ENCODE assay signal across 15 mouse cellular contexts in genomic region chr5:149612165-149612518, GRCm38 (mm10). TPM values are rescaled to one million over a fixed set of nuclear protein-coding genes. Genes with fewer than 3 reads are reported as not detected.
DNase-seq lines count a peak whose midpoint lies in the region; ATAC-seq lines count a peak whose summit lies in the region.
"Had no signal": no experiment of that assay in that cellular context is flagged by ENCODE, and none has a peak within 500 bp of the region (broad histone marks: within the 10 kb centered on the region; RNA-seq: fewer than 3 reads in every experiment).

No protein-coding gene starts in this region.

- no peak overlapping the region for H3K9ac ChIP-seq in hindbrain, embryonic 14.5 days
- no peak overlapping the region for H3K9ac ChIP-seq in midbrain, embryonic 15.5 days
- H3K9ac ChIP-seq in midbrain, embryonic 14.5 days (replicated peaks; ENCODE audit: low read length) = no peak overlapping the region
- H3K9ac ChIP-seq in embryonic facial prominence, embryonic 12.5 days = no peak overlapping the region
- H3K9ac ChIP-seq in hindbrain, embryonic 15.5 days = no peak overlapping the region
- H3K9ac ChIP-seq: liver, embryonic 13.5 days; midbrain, embryonic 12.5 days had no signal

- H3K4me3 ChIP-seq in hindbrain, embryonic 10.5 days = no peak overlapping the region
- no peak overlapping the region for H3K4me3 ChIP-seq in hindbrain, embryonic 14.5 days (replicated peaks; ENCODE audit: low read length)
- no peak overlapping the region for H3K4me3 ChIP-seq in midbrain, embryonic 15.5 days
- no peak overlapping the region for H3K4me3 ChIP-seq in midbrain, embryonic 14.5 days (replicated peaks; ENCODE audit: low read depth, low read length)
- H3K4me3 ChIP-seq in embryonic facial prominence, embryonic 12.5 days = no peak overlapping the region
- no peak overlapping the region for H3K4me3 ChIP-seq in hindbrain, embryonic 15.5 days
- H3K4me3 ChIP-seq: liver, embryonic 13.5 days; midbrain, embryonic 12.5 days had no signal

- 84% methylated on average over 3 of the region's 3 CpGs for WGBS in hindbrain, embryonic 10.5 days
- WGBS in hindbrain, embryonic 14.5 days = 87% methylated on average over 3 of the region's 3 CpGs
- 81% methylated on average over 3 of the region's 3 CpGs for WGBS in midbrain, embryonic 15.5 days
- 92% methylated on average over 3 of the region's 3 CpGs for WGBS in midbrain, embryonic 14.5 days
- WGBS in embryonic facial prominence, embryonic 12.5 days = 77% methylated on average over 3 of the region's 3 CpGs
- WGBS in hindbrain, embryonic 15.5 days = 85% methylated on average over 3 of the region's 3 CpGs

- H3K27me3 ChIP-seq in hindbrain, embryonic 10.5 days (ENCODE audit: insufficient read depth, poor library complexity, severe bottlenecking) = no peaks in the 10 kb centered on the region
- H3K27me3 ChIP-seq in hindbrain, embryonic 14.5 days (ENCODE audit: control insufficient read depth, insufficient read depth, low read length) = no peaks in the 10 kb centered on the region
- no peaks in the 10 kb centered on the region for H3K27me3 ChIP-seq in midbrain, embryonic 15.5 days (replicated peaks)
- no peaks in the 10 kb centered on the region for H3K27me3 ChIP-seq in midbrain, embryonic 14.5 days (ENCODE audit: control insufficient read depth, insufficient read depth, low read length)
- H3K27me3 ChIP-seq in embryonic facial prominence, embryonic 12.5 days = no peaks in the 10 kb centered on the region
- H3K27me3 ChIP-seq in hindbrain, embryonic 15.5 days = no peaks in the 10 kb centered on the region
- H3K27me3 ChIP-seq: CH12.LX; liver, embryonic 13.5 days; midbrain, embryonic 12.5 days had no signal

- H3K36me3 ChIP-seq in hindbrain, embryonic 10.5 days = peaks cover 39% of the 10 kb centered on the region
- peaks cover 34% of the 10 kb centered on the region for H3K36me3 ChIP-seq in hindbrain, embryonic 14.5 days (replicated peaks; ENCODE audit: control insufficient read depth, insufficient read depth)
- H3K36me3 ChIP-seq in midbrain, embryonic 15.5 days (replicated peaks) = peaks cover 10% of the 10 kb centered on the region; the same call in 1 of the 2 replicates
- peaks cover 25% of the 10 kb centered on the region for H3K36me3 ChIP-seq in midbrain, embryonic 14.5 days (ENCODE audit: control insufficient read depth, insufficient read depth, low read length)
- peaks cover 23% of the 10 kb centered on the region for H3K36me3 ChIP-seq in embryonic facial prominence, embryonic 12.5 days
- peaks cover 20% of the 10 kb centered on the region for H3K36me3 ChIP-seq in hindbrain, embryonic 15.5 days

- ATAC-seq in hindbrain, embryonic 14.5 days (ENCODE audit: low FRiP score) = no peak
- no peak; the same call in 1 of the 2 replicates for ATAC-seq in midbrain, embryonic 15.5 days (replicated peaks)
- no peak for ATAC-seq in midbrain, embryonic 14.5 days (ENCODE audit: low FRiP score, low TSS enrichment)
- no peak for ATAC-seq in embryonic facial prominence, embryonic 12.5 days (ENCODE audit: insufficient number of reproducible peaks, insufficient read depth, low FRiP score, low TSS enrichment)
- ATAC-seq in hindbrain, embryonic 15.5 days (ENCODE audit: low FRiP score, low read depth) = 0 out of 2 replicates have a peak, but pooled peaks have one; percentile 40
- ATAC-seq: activated CD4-positive, CD25-positive, alpha-beta regulatory T cell, adult 4 months; lung, postnatal 0 days had no signal

- H3K9me3 ChIP-seq in hindbrain, embryonic 10.5 days = no peaks in the 10 kb centered on the region
- H3K9me3 ChIP-seq in hindbrain, embryonic 14.5 days (ENCODE audit: control insufficient read depth, low read length) = no peaks in the 10 kb centered on the region
- H3K9me3 ChIP-seq in midbrain, embryonic 15.5 days = no peaks in the 10 kb centered on the region
- no peaks in the 10 kb centered on the region for H3K9me3 ChIP-seq in midbrain, embryonic 14.5 days (ENCODE audit: control insufficient read depth, low read length)
- H3K9me3 ChIP-seq in embryonic facial prominence, embryonic 12.5 days = no peaks in the 10 kb centered on the region
- no peaks in the 10 kb centered on the region for H3K9me3 ChIP-seq in hindbrain, embryonic 15.5 days
- H3K9me3 ChIP-seq: liver, embryonic 13.5 days; midbrain, embryonic 12.5 days had no signal

- peak overlapping the region; percentile 23 for H3K27ac ChIP-seq in hindbrain, embryonic 10.5 days
- H3K27ac ChIP-seq in hindbrain, embryonic 14.5 days = no peak overlapping the region
- H3K27ac ChIP-seq in midbrain, embryonic 15.5 days = peak overlapping the region; percentile 65; the same call in 1 of the 2 replicates
- no peak overlapping the region; the same call in 1 of the 2 replicates for H3K27ac ChIP-seq in midbrain, embryonic 14.5 days (replicated peaks; ENCODE audit: low read depth, low read length)
- H3K27ac ChIP-seq in embryonic facial prominence, embryonic 12.5 days = peak overlapping the region; percentile 67; the same call in 1 of the 2 replicates
- H3K27ac ChIP-seq in hindbrain, embryonic 15.5 days (replicated peaks) = no peak overlapping the region; the same call in 1 of the 2 replicates
- H3K27ac ChIP-seq: liver, embryonic 13.5 days; midbrain, embryonic 12.5 days had no signal

- no peak overlapping the region for H3K4me2 ChIP-seq in hindbrain, embryonic 14.5 days (replicated peaks)
- no peak overlapping the region for H3K4me2 ChIP-seq in midbrain, embryonic 15.5 days
- H3K4me2 ChIP-seq in midbrain, embryonic 14.5 days (ENCODE audit: low read length) = no peak overlapping the region
- H3K4me2 ChIP-seq in embryonic facial prominence, embryonic 12.5 days (replicated peaks) = no peak overlapping the region
- H3K4me2 ChIP-seq in hindbrain, embryonic 15.5 days = no peak overlapping the region
- H3K4me2 ChIP-seq: liver, embryonic 13.5 days; midbrain, embryonic 12.5 days had no signal

- no peak for DNase-seq in hindbrain, embryonic 10.5 days (ENCODE audit: low spot score)
- DNase-seq in hindbrain, embryonic 14.5 days (ENCODE audit: low spot score) = no peak
- DNase-seq in midbrain, embryonic 14.5 days = no peak
- DNase-seq in ovary, adult 18-20 months (ENCODE audit: low spot score) = no peak
- DNase-seq in spleen, adult 12 weeks (ENCODE audit: low spot score) = no peak
- DNase-seq: cerebellum, adult 9-11 months; liver, embryonic 13.5 days; right cerebral cortex, postnatal 4 days had no signal

- H3K4me1 ChIP-seq in hindbrain, embryonic 10.5 days (replicated peaks) = peaks cover 20% of the 10 kb centered on the region
- 0 out of 2 replicates have a peak, but pooled peaks cover 8% of the 10 kb centered on the region for H3K4me1 ChIP-seq in hindbrain, embryonic 14.5 days (replicated peaks; ENCODE audit: control insufficient read depth, insufficient read depth, low read length)
- H3K4me1 ChIP-seq in midbrain, embryonic 15.5 days = peaks cover 14% of the 10 kb centered on the region
- no peaks in the 10 kb centered on the region for H3K4me1 ChIP-seq in midbrain, embryonic 14.5 days (ENCODE audit: control insufficient read depth, insufficient read depth, low read length)
- peaks cover 18% of the 10 kb centered on the region for H3K4me1 ChIP-seq in embryonic facial prominence, embryonic 12.5 days
- peaks cover 19% of the 10 kb centered on the region for H3K4me1 ChIP-seq in hindbrain, embryonic 15.5 days (replicated peaks)
- H3K4me1 ChIP-seq: liver, embryonic 13.5 days had no signal

RNA-seq across cellular contexts. Expression of gene Hsph1, which starts 24.0 kb away (rescaled TPM):
- 95.4 and 120 TPM in 2 replicates for polyA plus RNA-seq in hindbrain, embryonic 10.5 days (2016; fragmentation: Nextera tagmentation; extraction: Ambion mirVana)
- 99.4 and 117 TPM in 2 replicates for polyA plus RNA-seq in hindbrain, embryonic 14.5 days (2014; fragmentation: Nextera tagmentation; extraction: Ambion mirVana)
- 103 and 105 TPM in 2 replicates for polyA plus RNA-seq in midbrain, embryonic 15.5 days (2015; fragmentation: Nextera tagmentation; extraction: Ambion mirVana)
- 59.8 and 104 TPM in 2 replicates for polyA plus RNA-seq in midbrain, embryonic 14.5 days (2014; fragmentation: Nextera tagmentation; extraction: Ambion mirVana)
- 81.7 and 83.7 TPM in 2 replicates for polyA plus RNA-seq in embryonic facial prominence, embryonic 12.5 days (2016; fragmentation: Nextera tagmentation; extraction: Ambion mirVana)
- polyA plus RNA-seq in hindbrain, embryonic 15.5 days (2015; fragmentation: Nextera tagmentation; extraction: Ambion mirVana) = 97.4 and 97.6 TPM in 2 replicates

Comparison
In these comparisons a context has a peak if more than half of its experiments do, and no peak if none do; other contexts are left out.
1. H3K27ac ChIP-seq: peak in hindbrain, embryonic 10.5 days (single experiment), midbrain, embryonic 15.5 days (single experiment) and embryonic facial prominence, embryonic 12.5 days (single experiment); none in hindbrain, embryonic 14.5 days (single experiment), midbrain, embryonic 14.5 days (single experiment) and hindbrain, embryonic 15.5 days (single experiment).